Mouse (Mus musculus) thymus, adult 2 months (tissue): ENCODE measurements around the gene Add3.

Source experiments
- CTCF ChIP-seq: fragments of 200-500 bp; IDR thresholded peaks from 2 replicates; pipeline ENCODE4 v1.5.1; 2012; ENCODE audit warnings: mild to moderate bottlenecking, control low read depth, low read length, moderate library complexity, borderline replicate concordance; ENCODE audit not compliant: control insufficient read depth, poor library complexity, insufficient read depth; ENCODE audit errors: extremely low read depth
- POLR2A ChIP-seq: fragments of 200-500 bp; IDR thresholded peaks from 2 replicates; pipeline ENCODE4 v1.6.1; 2012; ENCODE audit warnings: mild to moderate bottlenecking, low read length, control low read depth, moderate library complexity; ENCODE audit not compliant: control insufficient read depth, poor library complexity, insufficient read depth; ENCODE audit errors: extremely low read depth

- TF ChIP-seq CTCF = no peak
- no peak for TF ChIP-seq POLR2A
Observed at GRCm38 (mm10) chr19:53184911-53185310, 44.7 kb downstream of the Add3 start.
